Mouse (Mus musculus) liver, embryonic 11.5 days (tissue): Measurements from ENCODE around the gene Slc2a12. TPM values are rescaled to one million over a fixed set of nuclear protein-coding genes. Genes with fewer than 3 reads are reported as not detected.

ENCODE experiments used
- microRNA-seq: library from miRNA; unstranded; fragments of <30 nt; microRNA quantifications from one replicate; pipeline ENCODE4, GENCODE M21; 2017; ENCODE audit warnings: borderline number of aligned reads
- polyA plus RNA-seq: library from polyadenylated mRNA; unstranded; fragments of >200 nt; fragmentation: Nextera tagmentation; extraction: Ambion mirVana; gene quantifications from 2 replicates; pipeline ENCODE4 v1.2.1, GENCODE M21; 2014

Slc2a12 gene
- polyA plus RNA-seq, 1 experiment from 2014 or later = 0.32 TPM

Small RNA genes lying within 50 kb of the gene (microRNA-seq; reads per million reads assigned to microRNA genes)
- gene Mir7663 = not detected

Other genes with a start within 250 kb of the Slc2a12 start
- 54.0 and 61.9 TPM in 2 replicates for gene Tbpl1, start 86.9 kb downstream of the Slc2a12 start, polyA plus RNA-seq
- 21.9 and 25.1 TPM in 2 replicates for gene Tcf21, start 175.2 kb downstream of the Slc2a12 start, polyA plus RNA-seq